Mouse (Mus musculus) 3134 (cell line): ENCODE results near the gene Reln.

ENCODE experiments used
- DNase-seq: peaks from one replicate; pipeline ENCODE4 v3.0.0-alpha.2; 2011; ENCODE audit warnings: low spot score; ENCODE audit not compliant: insufficient read length; ENCODE audit errors: extremely low read depth

Gene Reln

DNA sequence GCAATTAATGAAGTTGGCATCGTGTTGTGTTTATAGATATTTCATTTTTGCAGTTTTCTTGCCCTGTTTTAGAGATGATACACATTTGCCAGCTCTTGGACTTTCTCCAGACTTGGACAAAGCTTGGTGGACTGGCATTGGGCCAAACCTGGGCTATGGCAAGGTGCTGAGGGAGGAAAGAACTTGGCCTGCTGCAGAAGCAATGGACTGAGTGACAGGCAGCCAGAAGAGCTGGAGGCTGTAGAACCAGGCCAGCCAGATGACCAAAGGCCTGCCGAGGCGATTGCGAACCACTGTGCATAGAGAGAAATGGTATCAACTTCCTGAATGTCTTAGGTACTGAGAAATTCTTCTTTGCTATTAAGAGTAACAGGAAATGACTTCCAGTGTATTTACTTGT, 318.8 kb downstream of the Reln start:
- no peak for DNase-seq

GRCm38 (mm10) chr5:22024108-22024507, 320.4 kb downstream of the Reln start:
- DNase-seq, result no peak

DNA sequence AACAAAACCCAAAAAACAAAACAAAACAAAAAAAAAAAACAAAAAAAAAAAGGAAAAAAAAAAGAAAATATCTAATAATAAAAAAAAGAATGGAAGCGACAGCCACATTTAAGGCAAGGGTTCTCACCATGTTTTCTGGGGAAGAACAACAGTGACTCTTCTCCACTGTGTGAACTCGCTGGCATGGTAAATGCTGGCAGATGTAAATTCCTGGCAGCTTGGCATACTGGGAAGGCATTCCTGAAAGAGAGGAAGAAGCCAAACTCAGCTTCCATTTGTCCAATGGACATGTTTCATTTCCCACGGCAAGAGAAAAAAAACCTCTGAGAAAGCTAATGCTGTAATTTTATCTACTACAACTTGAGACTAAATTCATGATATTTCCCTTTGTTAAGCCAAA, 326.6 kb downstream of the Reln start:
- no peak for DNase-seq

GRCm38 (mm10) chr5:22014459-22014858, 330.0 kb downstream of the Reln start:
- no peak for DNase-seq

GRCm38 (mm10) chr5:22009142-22009541, 335.4 kb downstream of the Reln start:
- DNase-seq, result no peak

DNA sequence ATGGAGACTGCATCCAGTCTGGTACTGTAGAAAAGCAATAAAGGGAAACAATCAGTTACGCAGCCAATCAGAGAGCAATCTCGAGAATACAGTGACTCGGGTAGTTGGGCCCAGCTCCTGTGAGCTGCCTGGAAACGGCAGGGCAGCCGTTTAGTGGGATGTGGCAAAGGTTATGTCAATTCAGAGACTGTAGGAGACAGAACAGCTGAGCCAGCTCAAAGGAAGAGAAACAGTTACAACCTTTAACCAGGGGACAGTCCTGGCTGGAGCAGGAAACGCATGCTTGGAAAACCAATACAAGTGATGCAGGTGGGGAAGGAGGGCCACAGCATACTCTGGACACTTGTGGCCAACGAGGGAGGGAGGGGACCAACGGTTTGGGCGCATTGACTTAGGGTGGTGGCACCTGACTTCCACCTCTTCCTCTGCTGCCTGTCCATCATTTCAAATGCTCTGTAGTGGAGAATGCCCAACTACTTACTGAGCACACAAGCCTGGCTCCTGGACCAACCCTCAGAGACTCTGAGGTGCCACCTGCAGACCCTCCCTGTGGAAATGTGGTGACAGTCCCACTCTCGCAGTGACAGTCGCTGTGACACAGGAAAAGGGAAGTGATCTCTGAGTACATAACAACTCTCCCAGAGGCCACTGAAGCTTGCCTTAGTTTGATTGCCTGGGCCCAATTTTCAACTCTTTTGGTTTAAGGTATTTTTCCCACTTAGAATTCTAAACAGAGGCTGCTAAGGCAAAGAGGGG, 337.0 kb downstream of the Reln start:
- DNase-seq, result no peak

GRCm38 (mm10) chr5:22003858-22004257, 340.6 kb downstream of the Reln start:
- DNase-seq, result no peak

- DNase-seq, result no peak
Observed at GRCm38 (mm10) chr5:21987711-21988110, 356.8 kb downstream of the Reln start.

GRCm38 (mm10) chr5:21986311-21986710, 358.2 kb downstream of the Reln start:
- DNase-seq, result no peak

GRCm38 (mm10) chr5:21983021-21983667, 361.4 kb downstream of the Reln start:
- no peak for DNase-seq

GRCm38 (mm10) chr5:21981216-21981615, 363.3 kb downstream of the Reln start:
- no peak for DNase-seq

DNA sequence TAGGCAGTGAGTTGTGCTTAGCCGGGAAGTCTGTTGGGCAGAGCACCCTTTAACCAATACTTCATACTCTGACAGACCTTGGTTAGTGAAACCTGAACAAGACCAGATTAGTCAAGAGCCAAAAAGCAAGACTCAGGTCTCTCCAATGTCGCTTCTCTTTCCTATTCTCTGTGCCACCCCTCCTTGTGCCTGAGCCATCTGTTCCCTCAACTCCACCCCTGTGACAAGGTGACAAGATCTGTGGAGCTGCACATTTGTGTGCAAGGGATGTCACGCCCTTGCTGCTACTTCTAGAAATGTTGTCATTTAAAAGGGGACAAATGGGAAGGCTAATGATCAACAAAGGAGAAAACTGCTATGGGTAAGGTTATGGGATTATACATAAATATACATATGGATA, 364.0 kb downstream of the Reln start:
- no peak for DNase-seq

DNA sequence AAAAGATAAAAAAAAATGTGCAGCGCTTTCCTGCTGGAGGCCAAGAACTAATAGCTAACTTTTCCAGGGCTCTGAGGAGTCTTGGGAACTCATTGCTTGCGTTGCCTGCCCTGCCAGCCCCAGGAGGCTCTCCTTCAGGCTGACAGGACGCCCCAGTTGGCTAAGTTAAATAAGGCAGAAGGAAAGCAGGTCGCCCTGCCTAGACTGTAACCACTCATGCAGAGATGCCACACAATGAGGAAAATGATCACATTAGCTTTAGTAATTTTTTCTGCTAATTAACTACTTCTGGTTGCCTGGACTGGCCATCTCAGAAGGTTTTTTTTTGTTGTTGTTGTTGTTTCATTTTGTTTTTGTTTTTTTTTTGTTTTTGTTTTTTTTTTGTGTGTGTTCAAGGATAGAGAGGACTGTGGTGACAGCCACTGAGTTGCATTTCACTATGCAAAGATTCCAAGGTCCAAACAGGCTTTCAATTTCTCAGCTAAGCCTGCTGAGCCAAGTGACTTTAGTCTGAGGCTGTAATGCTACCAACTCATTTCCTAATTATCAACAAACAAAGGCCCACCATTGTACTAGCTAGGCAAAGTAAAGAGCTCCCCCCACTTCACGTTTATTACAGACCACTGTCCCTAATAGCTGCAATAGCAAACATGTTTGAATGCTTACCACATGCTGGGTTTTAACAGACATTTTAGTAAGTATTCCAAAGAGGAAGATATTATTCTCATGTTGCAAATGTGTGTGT, 371.1 kb downstream of the Reln start:
- no peak for DNase-seq

DNA sequence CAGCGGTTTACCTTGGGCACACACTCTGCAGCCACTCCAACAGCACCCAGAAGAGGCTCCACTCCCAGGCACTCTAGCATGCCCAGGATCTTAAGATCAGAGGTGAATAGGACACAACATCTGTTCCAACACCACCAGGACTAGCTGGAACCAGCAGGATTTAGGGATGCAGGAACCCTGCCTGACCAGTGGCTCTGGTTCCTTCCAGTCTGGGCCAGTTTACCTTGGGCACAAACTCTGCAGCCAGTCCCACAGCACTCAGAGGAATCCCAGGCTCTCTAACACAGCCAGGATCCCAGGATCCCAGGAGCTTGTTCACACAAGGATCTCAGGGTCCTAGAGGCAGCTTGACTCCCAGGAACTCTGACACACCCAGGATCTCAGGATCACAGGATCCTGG, 382.7 kb downstream of the Reln start:
- no peak for DNase-seq

DNA sequence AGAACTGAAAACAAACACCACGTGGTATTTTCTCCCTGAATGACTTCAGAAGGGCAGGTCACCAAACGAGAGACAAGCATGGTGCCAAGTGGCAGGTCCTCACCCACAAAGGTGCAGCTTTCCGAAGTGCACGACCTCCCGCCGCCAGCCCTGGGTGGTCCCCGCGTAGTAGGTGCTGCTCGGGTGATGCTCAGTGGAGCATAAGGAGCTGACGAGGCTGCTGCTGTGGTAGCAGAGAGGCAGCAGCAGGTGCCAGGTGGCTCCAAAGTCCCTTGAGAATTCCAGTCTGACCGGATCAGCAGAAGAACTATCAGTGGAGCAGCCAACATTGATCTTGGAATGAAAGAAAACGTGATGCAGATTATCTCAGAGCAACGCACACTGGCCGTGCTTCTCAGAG, 384.4 kb downstream of the Reln start:
- DNase-seq, result no peak

- DNase-seq, result no peak
Observed at GRCm38 (mm10) chr5:21957586-21957985, 386.9 kb downstream of the Reln start.

DNA sequence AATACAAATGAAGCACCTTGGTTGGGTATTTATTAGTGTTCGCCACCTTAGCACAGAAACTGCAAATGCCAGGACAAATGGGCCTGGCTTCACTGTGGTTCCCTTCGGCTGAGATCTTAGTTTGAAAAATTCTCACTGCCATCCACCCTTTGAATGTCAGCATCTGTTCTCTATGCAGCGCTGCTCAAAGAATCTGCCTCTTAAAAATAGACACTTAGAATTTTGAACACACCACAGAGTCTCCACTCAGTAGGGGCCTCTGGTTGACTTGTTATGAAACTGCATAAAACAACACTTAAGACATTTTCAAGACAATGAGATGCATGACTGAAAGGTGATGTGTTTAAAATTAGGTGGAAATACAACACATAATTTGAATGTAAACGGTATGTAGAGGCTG, 387.4 kb downstream of the Reln start:
- DNase-seq, result no peak

GRCm38 (mm10) chr5:21949507-21949897, 395.0 kb downstream of the Reln start:
- DNase-seq, result no peak

DNA sequence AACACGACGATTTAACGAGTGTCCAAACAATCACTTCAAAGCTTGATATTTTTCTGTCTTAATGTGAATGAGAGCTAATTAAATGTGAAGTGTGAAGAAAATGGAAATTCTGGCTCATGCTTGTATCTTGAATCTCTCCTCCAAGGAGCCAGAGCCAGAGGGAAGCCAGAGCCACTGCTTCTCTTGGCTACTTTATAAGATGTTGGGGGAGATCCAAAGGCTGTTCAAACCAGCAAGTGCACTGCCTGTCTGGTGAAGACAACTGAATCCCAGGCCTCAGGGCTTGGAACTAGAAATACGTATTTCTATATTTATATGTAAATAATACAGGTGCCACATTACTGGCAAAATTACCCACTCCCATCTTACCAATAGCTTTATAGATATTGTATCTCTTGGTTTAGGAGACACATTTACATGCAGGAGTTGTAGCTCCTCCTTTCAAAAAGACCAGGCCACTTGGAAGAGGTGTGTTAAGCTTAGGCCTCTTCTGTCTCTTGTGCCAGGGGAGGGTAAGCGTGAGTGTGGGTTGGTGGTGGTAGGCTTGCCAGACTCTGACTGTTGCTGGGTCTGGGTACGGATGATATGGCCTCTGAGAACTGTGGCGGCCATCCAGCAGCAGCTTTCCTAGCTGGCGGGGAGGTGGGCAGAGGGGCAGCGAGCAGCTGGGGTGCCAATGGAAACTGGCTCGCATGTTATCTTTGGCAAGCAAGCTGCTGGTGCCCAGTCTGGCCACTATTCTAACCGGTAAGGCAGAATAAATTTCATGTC, 395.6 kb downstream of the Reln start:
- DNase-seq, result no peak

DNA sequence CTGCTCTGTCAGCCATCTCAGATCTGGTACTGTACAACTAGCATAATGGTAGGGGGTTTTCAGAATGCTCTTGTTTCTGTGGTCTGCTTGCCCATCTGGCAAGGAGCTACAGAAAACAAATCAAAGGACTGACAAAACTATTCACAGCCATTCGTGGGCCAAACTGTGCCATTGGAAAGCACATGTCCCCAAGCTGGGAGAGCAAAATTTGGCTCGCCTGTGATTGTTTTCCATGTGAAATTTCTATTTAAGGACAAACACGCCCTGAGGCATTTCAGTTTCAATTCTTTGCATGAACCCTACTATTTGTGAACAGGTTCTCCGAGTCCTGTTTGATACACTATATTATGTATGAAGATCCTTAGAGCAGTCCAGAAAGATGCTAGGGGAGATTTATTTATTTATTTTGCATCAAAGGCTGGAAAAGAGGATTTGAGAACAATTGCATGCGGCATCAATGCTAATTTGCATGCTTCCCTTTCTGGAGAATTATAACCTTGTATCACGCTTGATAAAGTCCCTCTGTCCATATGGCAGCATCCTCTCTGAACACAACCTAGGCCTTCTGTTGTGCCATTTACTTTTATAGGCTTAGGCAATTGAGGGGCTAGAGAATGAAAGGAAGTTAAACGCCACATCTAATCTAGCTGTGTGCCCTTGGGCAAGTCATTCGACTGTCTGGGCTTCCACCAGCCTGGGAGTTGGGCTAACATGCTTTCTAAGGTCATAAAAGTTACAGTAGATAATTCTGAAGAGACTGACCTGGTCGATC, 396.7 kb downstream of the Reln start:
- no peak for DNase-seq
